Mouse (Mus musculus) neutrophil, adult 5-6 weeks (primary cell): ENCODE measurements at regions not wholly inside any gene's neighbourhood (a gene's known extent, or its start where the extent isn't known, plus 50 kb on each side); places are given as distances from the start of the nearest gene placed in this dataset.
A peak's percentile ranks its signal among the peaks of the same experiment; 100 is the strongest.

ENCODE experiments used
- ATAC-seq: fragments of 151-379, 151-347 bp; 2 replicates; pipeline ENCODE4 v1.8.0; 2017; ENCODE audit warnings: mild to moderate bottlenecking, moderate TSS enrichment; ENCODE audit not compliant: insufficient number of reproducible peaks, poor library complexity, low FRiP score, severe bottlenecking; ENCODE audit errors: extremely low read depth

DNA sequence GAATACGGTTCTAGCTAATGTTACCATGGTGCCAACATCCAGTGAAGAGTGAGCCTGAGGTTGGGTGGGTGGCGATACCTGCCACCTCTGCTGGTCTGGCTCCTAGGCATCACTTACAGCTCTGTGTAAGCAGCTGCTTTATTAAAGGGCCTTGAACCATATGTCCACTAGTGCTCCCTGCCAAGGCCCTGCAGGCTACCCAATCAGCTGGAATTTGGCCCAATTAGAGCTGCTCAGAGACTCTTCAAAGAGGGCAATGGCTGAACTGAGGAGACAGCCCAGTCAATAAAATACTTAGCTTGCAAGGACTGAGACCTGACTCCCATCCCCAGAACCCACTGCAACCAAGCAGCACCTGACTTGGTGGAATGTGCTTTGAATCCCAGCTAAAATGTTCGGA, 270.9 kb upstream of the Stt3b start:
- no peak for ATAC-seq

DNA sequence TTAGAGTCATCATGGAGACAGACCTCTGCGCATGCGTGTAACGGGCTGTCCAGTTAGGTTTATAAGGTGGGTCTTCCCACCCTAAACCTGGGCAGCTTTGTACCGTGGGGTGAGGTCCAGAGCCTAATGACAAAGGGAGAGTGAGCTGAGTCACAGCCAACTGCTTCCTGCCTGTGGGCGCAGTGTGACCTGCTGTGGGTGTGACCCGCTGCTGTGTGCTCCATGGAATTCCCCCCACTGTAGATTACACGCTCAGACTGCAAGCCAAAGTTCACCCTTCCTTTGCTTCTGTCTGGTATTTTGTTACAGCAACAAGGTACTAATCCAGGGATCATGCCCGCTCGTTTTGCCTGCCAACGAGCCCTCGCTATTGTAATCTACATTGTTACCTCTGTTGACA, 273.3 kb upstream of the Stt3b start:
- no peak for ATAC-seq

DNA sequence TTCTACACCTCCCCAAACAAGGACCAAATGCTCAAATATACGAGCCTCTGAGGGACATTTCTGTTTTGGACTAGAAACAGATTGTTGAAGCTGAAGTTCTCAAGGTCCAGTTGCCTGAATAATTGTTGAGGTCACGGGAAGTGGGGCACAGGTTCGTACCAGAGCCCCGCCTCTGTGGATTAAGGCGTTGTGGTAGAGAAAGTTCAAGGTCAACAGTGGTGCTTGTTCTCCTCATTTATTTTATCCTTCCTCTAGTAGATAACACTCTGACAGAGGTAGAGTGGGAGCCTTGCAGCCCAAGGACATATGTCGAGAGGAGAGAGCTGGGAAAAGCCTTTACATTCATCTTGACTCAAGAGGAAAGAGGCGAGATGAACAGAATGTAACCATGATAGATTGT, 274.7 kb upstream of the Stt3b start:
- no peak for ATAC-seq

DNA sequence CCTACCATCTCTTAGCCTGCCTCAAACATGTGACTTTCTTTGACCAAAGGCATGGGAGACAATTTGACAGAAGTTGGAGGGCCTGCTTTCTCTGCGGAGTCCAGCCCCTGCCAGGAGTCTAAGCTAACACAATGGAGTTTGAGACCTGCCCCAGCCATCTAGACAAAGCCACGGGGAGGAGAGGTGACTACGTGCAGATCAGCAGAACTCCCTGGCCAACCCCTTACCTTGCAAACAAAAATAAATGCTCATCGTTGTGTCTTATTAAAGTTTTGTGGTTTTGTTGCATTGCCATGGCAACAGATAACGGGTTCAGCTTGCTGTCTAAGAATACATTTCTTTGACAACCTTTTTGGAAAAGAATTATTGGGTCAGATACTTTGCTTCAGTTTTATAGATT, 282.2 kb upstream of the Stt3b start:
- no peak for ATAC-seq

DNA sequence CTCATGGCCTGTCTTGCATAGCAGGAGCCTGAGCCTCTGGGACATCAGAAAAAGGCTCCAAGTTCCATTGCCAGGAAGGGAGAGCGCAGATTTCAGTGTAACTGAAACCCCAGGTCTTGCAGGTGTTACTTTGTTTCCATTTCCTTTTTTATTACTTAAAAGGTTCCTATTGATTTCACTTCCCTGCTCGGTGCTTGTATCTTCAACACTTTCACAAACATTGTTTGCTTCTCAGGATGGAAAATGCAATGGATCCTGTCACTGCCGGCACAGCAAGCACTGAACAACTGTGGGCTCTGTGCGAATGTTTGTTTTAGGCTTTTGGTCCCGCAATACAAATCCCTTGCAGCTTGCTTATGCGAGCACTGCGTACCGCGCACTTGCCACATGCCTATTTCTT, 290.0 kb upstream of the Stt3b start:
- no peak for ATAC-seq

DNA sequence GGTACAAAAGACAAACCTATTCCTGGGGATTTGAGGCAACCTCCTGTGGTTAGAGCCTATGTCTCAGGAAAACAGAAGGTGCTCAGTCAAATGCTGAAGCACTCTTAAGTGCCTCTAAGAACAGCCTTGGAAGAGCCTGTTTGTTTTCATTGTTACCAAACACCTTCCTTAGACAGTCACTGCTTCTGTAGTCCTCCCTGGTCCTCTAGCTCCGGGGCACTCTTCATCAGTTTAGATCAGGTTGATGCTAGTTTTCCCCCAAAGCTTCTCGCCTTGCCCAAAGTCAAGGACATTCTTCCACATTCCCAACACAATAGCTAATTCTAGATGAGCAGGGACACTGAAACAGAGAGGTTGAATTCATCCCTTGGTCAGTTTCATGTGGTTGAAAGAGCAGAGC, 290.6 kb upstream of the Stt3b start:
- no peak for ATAC-seq

DNA sequence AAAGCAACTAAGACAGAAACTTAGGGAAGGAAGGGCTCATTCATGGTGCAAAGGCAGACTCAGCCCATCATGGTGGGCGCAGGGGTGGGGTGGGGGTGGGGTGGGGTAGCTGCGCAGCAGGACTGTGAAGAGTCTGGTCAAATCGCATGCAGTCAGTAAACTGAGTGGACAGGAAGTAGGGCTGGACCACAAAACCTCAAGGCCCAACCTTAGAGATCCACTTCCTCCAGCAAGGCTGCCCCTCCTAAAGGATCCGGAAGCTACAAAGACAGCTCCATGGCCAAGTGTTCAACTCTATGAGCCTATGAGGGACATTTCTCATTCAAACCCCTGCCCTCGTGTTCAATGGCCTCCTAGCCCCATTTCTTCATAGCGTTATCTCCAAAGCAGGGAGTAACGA, 292.6 kb upstream of the Stt3b start:
- no peak for ATAC-seq

DNA sequence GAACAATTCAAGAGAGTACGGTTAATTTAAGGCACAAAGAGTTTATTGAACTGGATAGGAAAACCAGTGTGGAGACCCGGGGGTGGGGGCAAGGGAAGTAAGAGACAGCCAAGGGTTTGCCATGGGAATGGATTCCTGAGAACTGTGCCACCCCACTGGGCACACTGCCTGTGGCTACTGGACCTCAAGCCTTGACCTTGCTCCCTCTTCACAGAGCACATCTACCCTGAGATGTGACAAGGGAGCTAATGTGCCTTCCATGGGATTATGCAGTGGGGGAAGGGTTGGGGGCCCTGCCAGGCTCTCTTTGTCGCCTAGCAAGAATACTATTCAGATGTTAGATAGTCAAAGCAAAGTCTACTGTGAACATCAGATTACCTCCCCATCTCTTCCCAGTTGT, 294.2 kb upstream of the Stt3b start:
- ATAC-seq: no peak

DNA sequence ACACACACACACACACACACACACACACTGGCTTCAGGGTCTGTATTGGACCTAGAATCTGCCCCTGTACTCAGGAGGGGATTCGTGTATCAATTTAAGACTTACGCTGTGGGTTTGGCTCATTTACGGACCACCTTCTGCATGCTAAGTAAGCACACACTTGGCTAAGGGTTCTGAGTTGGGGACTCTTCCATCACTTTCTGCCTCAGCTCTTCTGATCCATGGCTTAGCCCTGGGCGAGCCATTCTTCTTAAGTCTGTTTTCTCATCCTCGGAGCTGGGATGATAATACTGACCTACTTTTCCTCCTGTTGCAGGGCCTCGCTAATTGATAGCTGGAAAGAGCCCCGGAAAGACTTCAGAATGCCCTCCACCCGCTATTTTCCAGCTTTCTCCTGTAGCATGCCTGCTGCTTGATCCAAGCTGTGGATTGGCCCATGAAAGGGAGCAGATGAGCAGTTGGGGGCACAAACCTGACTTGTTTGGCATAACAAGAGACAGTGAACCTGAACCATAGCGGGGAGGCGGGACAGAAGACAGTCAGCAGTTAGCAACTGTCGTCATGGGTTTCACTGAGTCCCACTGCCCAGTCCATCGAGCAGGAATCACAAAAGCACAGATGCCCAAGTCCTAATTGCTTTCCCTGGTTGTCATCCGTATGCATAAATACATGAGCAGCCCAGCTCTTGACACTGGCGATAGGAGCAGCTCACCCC, 294.9 kb upstream of the Stt3b start:
- ATAC-seq: no peak

DNA sequence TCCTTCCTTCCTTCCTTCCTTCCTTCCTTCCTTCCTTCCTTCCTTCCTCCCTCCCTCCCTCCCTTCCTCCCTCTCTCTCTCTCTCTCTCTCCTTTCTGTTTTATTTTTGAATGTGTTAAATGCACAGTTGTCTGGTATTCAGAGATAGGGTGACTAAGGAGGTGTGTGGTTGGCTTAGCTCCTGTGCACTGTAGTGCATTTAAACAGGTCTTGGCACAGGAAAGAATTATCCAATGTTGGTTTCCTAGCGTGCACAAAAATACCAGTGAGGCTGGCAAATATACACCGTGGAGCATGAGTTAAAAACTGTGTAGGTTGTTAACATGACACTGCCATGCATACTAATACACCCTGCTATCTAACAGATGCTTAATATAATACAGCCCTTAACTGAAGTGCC, 297.7 kb upstream of the Stt3b start:
- no peak for ATAC-seq

DNA sequence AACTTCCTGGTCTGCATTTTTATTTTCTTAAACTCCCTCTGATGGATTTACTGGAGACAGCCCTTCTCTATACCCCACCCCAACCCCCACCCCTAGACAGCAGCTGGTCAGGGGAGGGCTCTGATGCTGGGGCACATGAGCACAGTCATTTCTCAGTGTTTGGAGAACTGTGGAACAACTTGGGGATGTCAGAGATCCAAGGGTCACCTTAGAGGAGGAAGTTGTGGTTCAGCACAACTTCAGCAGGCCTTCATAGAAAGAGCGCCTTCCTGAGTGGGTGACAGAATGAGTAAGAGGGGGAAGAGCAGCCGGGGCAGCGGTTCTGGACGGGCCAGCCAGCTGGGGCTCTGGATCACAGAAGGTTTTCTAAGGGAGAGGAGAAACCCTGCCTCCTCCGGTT, 298.2 kb upstream of the Stt3b start:
- ATAC-seq: no peak

DNA sequence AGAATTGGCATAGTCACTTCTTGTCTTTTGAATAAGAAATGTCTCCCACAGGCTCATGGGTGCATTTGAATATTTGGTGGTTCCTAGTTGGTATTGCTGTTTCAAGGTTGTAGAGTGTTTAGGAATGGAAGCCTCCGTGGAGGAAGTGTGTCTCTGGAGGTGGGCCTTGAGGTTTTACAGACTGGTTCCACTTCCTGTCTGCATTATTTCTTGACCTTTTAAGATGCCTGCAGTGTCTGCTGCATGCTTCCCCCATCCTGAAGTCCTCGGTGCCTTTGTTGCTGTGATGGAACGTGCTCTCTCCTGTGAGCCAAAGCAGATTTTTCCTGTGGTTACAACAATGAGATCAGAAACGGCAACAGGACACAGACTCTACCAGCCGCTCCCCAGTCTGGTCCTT, 299.4 kb upstream of the Gadl1 start:
- ATAC-seq: no peak

DNA sequence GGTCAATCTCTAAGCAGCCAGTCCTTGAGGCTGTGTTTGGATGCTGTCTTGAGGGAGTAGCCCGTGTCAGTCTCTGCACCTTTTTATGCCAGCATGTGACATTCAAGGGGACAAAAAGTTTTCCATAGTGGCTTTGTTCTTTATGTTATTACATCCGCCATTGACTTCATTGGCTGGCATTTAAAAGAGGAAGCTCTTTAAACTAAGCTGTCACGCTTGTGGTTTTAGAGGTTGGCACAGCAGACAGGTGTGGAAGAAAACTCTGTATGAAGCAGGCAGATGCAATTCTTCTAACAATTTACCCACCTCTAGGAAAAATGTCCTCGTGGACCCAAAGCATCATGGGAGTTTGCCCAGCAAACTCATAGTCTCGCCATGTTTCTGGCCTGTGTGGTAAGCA, 297.5 kb upstream of the Gadl1 start:
- peak; percentile 64 for ATAC-seq

DNA sequence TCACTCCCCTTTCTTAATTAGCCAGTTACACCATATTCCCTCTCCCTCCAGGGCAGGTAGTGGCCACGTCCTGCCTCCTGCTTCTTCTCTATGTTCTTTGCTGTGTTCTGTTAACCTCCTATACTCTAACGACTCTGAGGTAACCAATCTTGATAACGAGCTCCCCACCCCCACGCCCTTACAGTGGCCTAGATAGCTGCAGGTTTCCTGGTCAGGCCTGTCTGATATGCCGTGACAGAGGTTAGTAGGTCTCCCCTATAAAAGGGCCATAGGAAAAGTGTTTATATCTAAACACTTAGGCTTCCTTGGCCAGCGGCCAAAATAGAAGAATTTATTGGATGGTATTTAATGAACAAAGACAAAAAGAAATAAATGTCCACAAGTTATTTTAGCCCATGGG, 296.3 kb upstream of the Gadl1 start:
- no peak for ATAC-seq

DNA sequence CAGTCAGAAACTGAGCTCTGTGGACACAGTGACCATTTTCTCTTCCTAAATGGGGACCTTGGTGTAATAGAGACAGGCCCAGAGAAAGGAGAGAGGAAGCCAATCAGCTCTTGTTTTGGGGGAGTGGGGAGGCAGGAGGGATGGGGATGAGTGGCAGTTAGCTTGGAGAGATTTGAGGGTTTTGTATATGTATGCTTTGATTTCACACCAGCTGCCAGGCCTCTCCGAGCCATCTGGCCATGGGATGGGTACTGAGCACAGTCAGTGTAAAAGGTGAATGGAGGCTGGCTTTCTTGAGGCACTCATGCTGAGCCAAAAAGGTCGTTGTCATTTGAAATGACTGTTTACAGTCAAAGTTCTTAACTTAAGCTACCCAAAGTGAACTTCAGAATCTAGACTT, 295.2 kb upstream of the Gadl1 start:
- no peak for ATAC-seq

DNA sequence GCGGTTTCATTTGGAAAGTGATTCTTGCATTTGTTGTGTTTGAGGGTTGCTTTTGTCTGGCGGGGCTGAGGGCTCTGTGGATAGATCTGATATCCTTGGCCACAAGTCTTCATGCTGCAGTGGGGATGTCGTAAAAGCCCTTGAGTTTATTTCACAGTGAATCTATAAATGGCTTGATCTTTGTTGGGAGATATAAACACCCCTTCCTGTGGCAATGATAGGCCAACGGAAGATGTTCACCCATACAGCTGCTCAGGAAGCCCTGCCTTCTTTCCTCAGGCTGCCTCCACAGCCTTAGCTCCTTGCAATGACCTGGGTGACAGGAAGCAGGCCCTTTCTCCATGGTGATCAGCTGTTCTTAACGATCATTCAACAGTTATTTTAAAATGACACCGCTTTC, 291.3 kb upstream of the Gadl1 start:
- no peak for ATAC-seq

DNA sequence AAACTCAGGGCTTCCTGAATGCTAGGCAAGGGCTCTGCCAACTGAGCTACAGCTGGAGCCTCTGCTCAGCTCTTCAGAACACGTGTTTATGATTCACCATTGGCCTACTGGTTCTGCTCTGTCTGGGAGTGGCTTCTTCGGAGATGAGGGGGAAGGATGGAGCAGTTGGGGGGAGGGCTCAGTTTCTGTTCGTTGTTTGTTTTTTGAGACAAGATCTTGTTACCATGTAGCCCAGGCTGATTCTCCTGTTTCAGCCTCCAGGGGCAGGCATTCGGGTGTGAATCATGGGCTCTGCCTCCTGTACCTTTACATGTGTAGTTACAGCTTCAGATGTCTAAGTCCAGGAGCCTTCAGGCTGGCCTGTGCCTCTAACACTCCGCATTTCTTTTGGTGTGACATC, 285.3 kb upstream of the Gadl1 start:
- ATAC-seq: peak; percentile 86

DNA sequence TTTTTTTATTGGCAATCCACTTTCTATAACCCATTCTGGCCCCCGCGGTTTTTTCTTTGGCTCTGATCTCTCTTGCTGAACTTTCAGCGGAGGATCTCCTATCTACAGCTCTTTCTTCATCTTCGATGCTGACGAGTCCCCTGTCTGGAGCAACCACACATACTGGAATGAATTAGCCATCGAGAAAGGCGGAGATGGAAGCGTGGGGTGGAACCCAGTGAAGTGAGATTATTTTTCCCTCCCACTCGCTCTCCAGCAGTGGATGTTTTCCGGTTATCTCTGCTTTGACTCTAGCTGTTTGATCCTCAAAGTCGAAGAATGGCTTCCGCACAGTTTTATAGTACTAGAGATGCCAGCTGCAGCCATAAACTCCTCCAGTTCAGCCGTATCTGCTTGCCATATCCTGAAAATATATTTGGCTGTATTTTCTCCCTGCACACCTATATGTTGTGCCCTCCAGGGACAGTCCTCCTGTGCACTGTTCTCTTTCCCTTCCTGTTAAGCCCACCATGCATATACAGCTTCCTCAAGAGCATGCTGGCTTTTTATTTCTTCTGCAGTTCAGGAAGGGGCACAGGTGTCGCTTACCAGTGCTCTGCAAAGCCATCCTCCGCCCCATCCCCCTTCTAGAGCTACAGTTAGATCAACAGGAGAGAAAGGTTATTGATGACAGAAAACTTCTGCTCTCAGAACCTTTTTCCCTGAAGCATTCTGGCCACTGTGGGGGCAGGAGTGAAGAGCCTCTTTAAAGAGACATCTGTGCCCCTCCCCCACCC, 284.3 kb upstream of the Gadl1 start:
- ATAC-seq: no peak

DNA sequence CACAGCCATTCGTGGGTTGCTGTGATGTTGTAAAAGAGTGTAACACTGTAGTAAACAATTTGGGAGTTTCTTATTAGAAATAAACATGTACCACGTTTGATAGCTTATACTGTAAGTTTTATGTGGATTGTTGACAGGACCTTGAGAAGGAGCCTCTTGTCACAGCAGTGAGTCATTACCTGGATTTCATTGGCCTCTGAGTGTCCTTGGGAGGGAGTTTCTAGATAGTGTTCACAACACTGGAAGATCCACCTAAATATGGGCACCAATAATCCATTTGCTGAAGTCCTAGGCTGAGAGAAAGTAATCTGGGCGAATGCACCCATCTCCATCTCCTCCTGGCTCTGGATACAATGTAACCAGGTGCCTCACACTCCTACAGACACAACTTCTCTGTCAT, 281.7 kb upstream of the Gadl1 start:
- ATAC-seq: no peak

DNA sequence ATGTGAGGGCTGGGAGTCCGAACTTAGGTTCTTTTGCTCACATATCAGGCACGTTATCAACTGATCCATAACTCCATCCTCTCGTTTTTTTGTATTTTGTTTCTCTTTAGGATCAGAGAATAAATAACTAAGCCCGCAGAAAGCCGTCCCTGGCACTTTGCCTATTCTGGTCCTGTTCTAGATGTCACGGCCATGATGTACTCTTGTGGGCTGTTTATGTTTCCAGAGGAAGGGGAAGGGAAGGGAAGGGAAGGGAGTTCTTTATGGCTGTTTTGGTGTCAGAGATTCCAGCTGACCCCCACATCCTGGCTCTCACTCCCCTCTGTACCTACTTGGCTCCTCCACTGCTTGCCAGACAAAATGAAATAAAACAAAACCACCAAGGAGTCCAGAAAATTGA, 272.1 kb upstream of the Gadl1 start:
- ATAC-seq: no peak

DNA sequence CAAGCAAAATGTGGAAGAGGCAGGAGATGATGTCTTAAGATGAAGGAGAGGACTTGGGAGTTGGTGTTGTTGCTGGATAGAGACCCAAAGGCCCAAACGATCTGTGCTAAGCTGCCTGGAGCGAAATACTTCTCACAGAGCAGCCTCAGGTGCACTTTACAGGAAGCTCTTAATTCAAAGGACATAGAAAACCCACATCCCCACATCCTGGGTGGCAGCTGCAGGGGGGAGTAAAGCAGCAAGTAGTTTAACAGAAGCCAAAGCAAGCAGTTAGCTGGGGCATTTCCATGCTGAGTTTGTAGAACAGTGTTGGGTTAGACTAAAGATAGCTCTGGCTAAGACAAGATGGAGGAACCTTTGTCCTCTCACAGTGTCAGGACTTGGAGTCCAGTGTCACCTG, 268.5 kb upstream of the Gadl1 start:
- ATAC-seq: no peak
